Mouse (Mus musculus) heart, postnatal 0 days (tissue): Measurements from ENCODE around the gene Cbl.

Experiments
- CTCF ChIP-seq: IDR thresholded peaks from 2 replicates; pipeline ENCODE4 v1.5.1; 2016; ENCODE audit warnings: antibody characterized with exemption, control low read depth, low read depth
- EP300 ChIP-seq: IDR thresholded peaks from 2 replicates; pipeline ENCODE4 v1.6.1; 2016; ENCODE audit warnings: antibody characterized with exemption, low read depth

- TF ChIP-seq CTCF: no peak
- no peak for TF ChIP-seq EP300
These were observed 103.1 kb downstream of the Cbl start for GRCm38 (mm10) chr9:44130581-44131275.
